Comparison of ENCODE assay signal across 28 mouse cellular contexts in the genomic region with DNA sequence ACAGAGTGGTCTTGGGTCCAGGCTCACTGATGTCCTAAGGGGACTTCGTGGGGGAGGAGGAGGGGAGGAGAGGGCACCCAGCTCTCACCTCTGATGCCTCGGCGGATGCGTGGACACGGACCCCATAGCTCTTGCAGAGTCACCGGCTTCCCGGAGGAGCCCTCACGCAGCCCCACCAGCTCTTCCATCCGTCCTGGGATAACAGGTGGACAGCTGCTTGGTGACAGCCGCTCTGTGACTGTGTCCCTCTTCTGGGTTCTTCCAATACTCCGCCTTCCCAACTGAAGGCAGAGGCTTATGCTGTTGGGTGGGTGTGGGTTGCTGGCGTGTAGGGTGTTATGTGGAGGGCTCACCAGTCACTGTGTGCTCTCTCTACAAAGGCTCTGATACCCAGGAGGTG. TPM values are rescaled to one million over a fixed set of nuclear protein-coding genes. Genes with fewer than 3 reads are reported as not detected.
DNase-seq lines count a peak whose midpoint lies in the region; ATAC-seq and TF ChIP-seq lines count a peak whose summit lies in the region.
"Had no signal": no experiment of that assay in that cellular context is flagged by ENCODE, and none has a peak within 500 bp of the region (broad histone marks: within the 10 kb centered on the region; RNA-seq: fewer than 3 reads in every experiment).

No protein-coding gene starts in this region.

- no peaks in the 10 kb centered on the region for H3K79me2 ChIP-seq in myocyte (ENCODE audit: control insufficient read depth, insufficient read depth)

- H3K9ac ChIP-seq in lung, embryonic 14.5 days = peak overlapping the region; percentile 13; the same call in 1 of the 2 replicates
- H3K9ac ChIP-seq: embryonic facial prominence, embryonic 13.5 days; forebrain, embryonic 13.5 days; heart, embryonic 12.5 days; heart, embryonic 15.5 days; hindbrain, embryonic 15.5 days had no signal

- H3K27me3 ChIP-seq in kidney, adult 2 months (replicated peaks; ENCODE audit: control insufficient read depth, insufficient read depth, low read length) = no peaks in the 10 kb centered on the region
- no peaks in the 10 kb centered on the region for H3K27me3 ChIP-seq in lung, embryonic 14.5 days (ENCODE audit: insufficient read depth, low read length)
- peaks cover 8% of the 10 kb centered on the region for H3K27me3 ChIP-seq in myocyte (ENCODE audit: control insufficient read depth, insufficient read depth, insufficient read length)
- H3K27me3 ChIP-seq: heart, embryonic 15.5 days; Patski had no signal

- no peak for TF ChIP-seq POLR2A in kidney, adult 2 months (IDR thresholded peaks at IDR 0.05; ENCODE audit: low read depth, low read length)
- TF ChIP-seq POLR2A in myocyte (IDR thresholded peaks at IDR 0.05; ENCODE audit: insufficient read length, low read depth) = no peak

- H3K4me1 ChIP-seq in kidney, adult 2 months (ENCODE audit: control insufficient read depth, insufficient read depth, low read length) = no peaks in the 10 kb centered on the region; the same call in 1 of the 2 replicates
- no peaks in the 10 kb centered on the region for H3K4me1 ChIP-seq in lung, embryonic 14.5 days (ENCODE audit: insufficient read depth)
- H3K4me1 ChIP-seq: forebrain, embryonic 13.5 days; hindbrain, embryonic 15.5 days had no signal

- ATAC-seq in frontal cortex, adult (ENCODE audit: low TSS enrichment) = peak; percentile 23; the same call in 1 of the 2 replicates
- no peak for ATAC-seq in lung, embryonic 14.5 days (ENCODE audit: insufficient read depth)
- ATAC-seq: forebrain, embryonic 13.5 days; forebrain, embryonic 16.5 days; Patski had no signal

- DNase-seq in frontal cortex, adult 2 months (ENCODE audit: extremely low spot score in 1 of 2, low spot score in 1 of 2) = no peak
- DNase-seq in kidney, adult 2 months = no peak
- no peak for DNase-seq in kidney, postnatal 10 days
- DNase-seq in lung, embryonic 14.5 days = no peak
- DNase-seq in lung, adult 18-20 months = no peak
- DNase-seq: adrenal gland, postnatal 10 days; adrenal gland, postnatal 36 days; B cell, adult 2 months; cerebellum, adult 11 months; cerebellum, adult 2 months; cerebellum, adult 9-11 months; cerebellum, postnatal 25 days; gastrocnemius, postnatal 36 days; heart, postnatal 10 days; heart, postnatal 36 days had no signal

- H3K9me3 ChIP-seq in lung, embryonic 14.5 days (ENCODE audit: low read depth, low read length) = no peaks in the 10 kb centered on the region
- H3K9me3 ChIP-seq: embryonic facial prominence, embryonic 13.5 days; forebrain, embryonic 10.5 days; forebrain, embryonic 13.5 days; G1E; heart, embryonic 12.5 days; heart, embryonic 15.5 days; hindbrain, embryonic 15.5 days had no signal

- no peak overlapping the region for H3K4me2 ChIP-seq in lung, embryonic 14.5 days
- no peak overlapping the region for H3K4me2 ChIP-seq in myocyte (ENCODE audit: low read depth)
- H3K4me2 ChIP-seq: embryonic facial prominence, embryonic 13.5 days; forebrain, embryonic 13.5 days; heart, embryonic 12.5 days; heart, embryonic 15.5 days; hindbrain, embryonic 15.5 days had no signal

- 68% methylated on average over 12 of the region's 12 CpGs for WGBS in kidney, adult 2 months
- 65% methylated on average over 12 of the region's 12 CpGs for WGBS in lung, embryonic 14.5 days

- no peak for TF ChIP-seq CTCF in kidney, adult 2 months (conservative IDR thresholded peaks at IDR 0.05; ENCODE audit: insufficient read depth, insufficient read length, low read depth, low read length)
- TF ChIP-seq CTCF in lung, embryonic 14.5 days (IDR thresholded peaks at IDR 0.05; ENCODE audit: low read depth) = no peak

- H3K27ac ChIP-seq in kidney, adult 2 months (ENCODE audit: insufficient read depth, low read depth, low read length) = peak overlapping the region; percentile 24; the same call in 1 of the 2 replicates
- no peak overlapping the region for H3K27ac ChIP-seq in lung, embryonic 14.5 days (ENCODE audit: low read depth)
- H3K27ac ChIP-seq: embryonic facial prominence, embryonic 13.5 days; forebrain, embryonic 10.5 days; forebrain, embryonic 13.5 days; heart, embryonic 15.5 days; hindbrain, embryonic 15.5 days had no signal

- H3K36me3 ChIP-seq in kidney, adult 2 months (ENCODE audit: control insufficient read depth, insufficient read depth, low read length) = no peaks in the 10 kb centered on the region
- H3K36me3 ChIP-seq in lung, embryonic 14.5 days (ENCODE audit: insufficient read depth) = no peaks in the 10 kb centered on the region
- H3K36me3 ChIP-seq in myocyte (ENCODE audit: control insufficient read depth, insufficient read depth) = no peaks in the 10 kb centered on the region
- H3K36me3 ChIP-seq: embryonic facial prominence, embryonic 13.5 days; forebrain, embryonic 10.5 days; G1E; heart, embryonic 12.5 days; heart, embryonic 15.5 days; hindbrain, embryonic 15.5 days had no signal

- H3K4me3 ChIP-seq in kidney, adult 2 months (ENCODE audit: insufficient read depth, low read depth, low read length) = peak overlapping the region; percentile 39
- no peak overlapping the region for H3K4me3 ChIP-seq in lung, embryonic 14.5 days (ENCODE audit: low read depth, low read length)
- no peak overlapping the region for H3K4me3 ChIP-seq in myocyte
- H3K4me3 ChIP-seq: embryonic facial prominence, embryonic 13.5 days; forebrain, embryonic 10.5 days; forebrain, embryonic 13.5 days; heart, embryonic 12.5 days; heart, embryonic 15.5 days; hindbrain, embryonic 15.5 days had no signal

- H3ac ChIP-seq in myocyte (ENCODE audit: control insufficient read depth, insufficient read length) = no peak overlapping the region

TF ChIP-seq in myocyte, 11 proteins besides CTCF, POLR2A, EP300 and RAD21:
- no peak for TF ChIP-seq E2F4 (IDR thresholded peaks at IDR 0.05; ENCODE audit: insufficient read depth)
- TF ChIP-seq TCF3 (IDR thresholded peaks at IDR 0.05; ENCODE audit: insufficient read length, low read depth) = no peak
- TF ChIP-seq MYOD1 (IDR thresholded peaks at IDR 0.05; ENCODE audit: control insufficient read depth in 1 of 3, insufficient read length in 2 of 3, low read depth in 2 of 3) = peak in 2 of 3 experiments; percentile 40 to 61
- peak in 1 of 3 experiments; percentile 66 for TF ChIP-seq MYOG (IDR thresholded peaks at IDR 0.05; ENCODE audit: control insufficient read depth in 1 of 3, insufficient read depth in 1 of 3, insufficient read length in 2 of 3, low read depth in 2 of 3)

RNA-seq across cellular contexts. Expression of a gene that starts 0.7 kb away (rescaled TPM):
- 0.08 and 0.11 TPM in 2 replicates for polyA plus RNA-seq in frontal cortex, adult 2 months (2012; rRNA removed)
- polyA plus RNA-seq in kidney, adult 2 months (2012; rRNA removed) = 99.3 and 105 TPM in 2 replicates
- 0.31 and 0.80 TPM in 2 replicates for polyA plus RNA-seq in lung, embryonic 14.5 days (2014; fragmentation: Nextera tagmentation; extraction: Ambion mirVana)
- polyA plus RNA-seq in myocyte (2012; fragmentation: generic; extraction: Trizol) = 0.85 TPM
- polyA plus RNA-seq: cerebellum, adult 2 months; forebrain, embryonic 16.5 days; G1E; intestine, embryonic 14.5 days had no signal

RNA-seq across cellular contexts. Expression of a gene that starts 18.0 kb away (rescaled TPM):
- polyA plus RNA-seq in frontal cortex, adult 2 months (2012; rRNA removed) = 0.50 and 0.69 TPM in 2 replicates
- 286 and 318 TPM in 2 replicates for polyA plus RNA-seq in kidney, adult 2 months (2012; rRNA removed)
- polyA plus RNA-seq in lung, embryonic 14.5 days (2014; fragmentation: Nextera tagmentation; extraction: Ambion mirVana) = not detected in 2 replicates
- 0.23 TPM for polyA plus RNA-seq in myocyte (2012; fragmentation: generic; extraction: Trizol)
- polyA plus RNA-seq: cerebellum, adult 2 months; embryonic facial prominence, embryonic 13.5 days; forebrain, embryonic 10.5 days; forebrain, embryonic 13.5 days; forebrain, embryonic 16.5 days; G1E; hindbrain, embryonic 11.5 days; hindbrain, embryonic 15.5 days had no signal

RNA-seq across cellular contexts. Expression of a gene that starts 22.7 kb away (rescaled TPM):
- polyA plus RNA-seq in frontal cortex, adult 2 months (2012; rRNA removed) = 0.32 and 0.40 TPM in 2 replicates
- 2.9 and 9.5 TPM in 2 replicates for polyA plus RNA-seq in kidney, adult 2 months (2012; rRNA removed)
- polyA plus RNA-seq in lung, embryonic 14.5 days (2014; fragmentation: Nextera tagmentation; extraction: Ambion mirVana) = 0.80 and 3.2 TPM in 2 replicates
- 31.1 TPM for polyA plus RNA-seq in myocyte (2012; fragmentation: generic; extraction: Trizol)
- polyA plus RNA-seq: embryonic facial prominence, embryonic 13.5 days; forebrain, embryonic 10.5 days; forebrain, embryonic 13.5 days; forebrain, embryonic 16.5 days; G1E; hindbrain, embryonic 11.5 days; hindbrain, embryonic 15.5 days had no signal

RNA-seq across cellular contexts. Expression of a gene that starts 29.8 kb away (rescaled TPM):
- polyA plus RNA-seq in frontal cortex, adult 2 months (2012; rRNA removed) = 5.2 and 5.6 TPM in 2 replicates
- 1.8 and 2.0 TPM in 2 replicates for polyA plus RNA-seq in kidney, adult 2 months (2012; rRNA removed)
- 3.2 and 4.2 TPM in 2 replicates for polyA plus RNA-seq in lung, embryonic 14.5 days (2014; fragmentation: Nextera tagmentation; extraction: Ambion mirVana)
- polyA plus RNA-seq in myocyte (2012; fragmentation: generic; extraction: Trizol) = 0.77 TPM
- polyA plus RNA-seq: G1E had no signal

RNA-seq across cellular contexts. Expression of a gene that starts 38.0 kb away (rescaled TPM):
- polyA plus RNA-seq in frontal cortex, adult 2 months (2012; rRNA removed) = 11.9 and 13.2 TPM in 2 replicates
- polyA plus RNA-seq in kidney, adult 2 months (2012; rRNA removed) = 0.11 and 0.14 TPM in 2 replicates
- not detected in 2 replicates for polyA plus RNA-seq in lung, embryonic 14.5 days (2014; fragmentation: Nextera tagmentation; extraction: Ambion mirVana)
- not detected for polyA plus RNA-seq in myocyte (2012; fragmentation: generic; extraction: Trizol)
- polyA plus RNA-seq: embryonic facial prominence, embryonic 13.5 days; forebrain, embryonic 10.5 days; forebrain, embryonic 13.5 days; forebrain, embryonic 16.5 days; G1E; heart, embryonic 12.5 days; heart, embryonic 15.5 days; hindbrain, embryonic 11.5 days; intestine, embryonic 14.5 days had no signal

Comparison
In these comparisons a context has a peak if more than half of its experiments do, and no peak if none do; other contexts are left out.
1. RNA of a gene that starts 0.7 kb away (polyA plus RNA-seq): 99.3 to 105 TPM in kidney, adult 2 months; 0.85 TPM in myocyte (single experiment), 0.31 to 0.80 TPM in lung, embryonic 14.5 days and 0.08 to 0.11 TPM in frontal cortex, adult 2 months; every median in the first group is over 10 times any median in the second.
2. RNA of a gene that starts 18.0 kb away (polyA plus RNA-seq): 286 to 318 TPM in kidney, adult 2 months; 0.50 to 0.69 TPM in frontal cortex, adult 2 months, 0.23 TPM in myocyte (single experiment) and not detected in lung, embryonic 14.5 days; every median in the first group is over 100 times any median in the second.